11 mouse cellular contexts compared by ENCODE assay signal in genomic region chr6:67128503-67129463, GRCm38 (mm10).
DNase-seq lines count a peak whose midpoint lies in the region; ATAC-seq and TF ChIP-seq lines count a peak whose summit lies in the region.
"Had no signal": no experiment of that assay in that cellular context is flagged by ENCODE, and none has a peak within 500 bp of the region (broad histone marks: within the 10 kb centered on the region; RNA-seq: fewer than 3 reads in every experiment).

No protein-coding gene starts in this region.

- peak; percentile 38 for DNase-seq in kidney, adult 18-20 months
- DNase-seq in 3134 (ENCODE audit: extremely low read depth, insufficient read length, low spot score) (peak; percentile 68), R1 (ENCODE audit: low read depth, low spot score) (peak; percentile 75)
- no peak for DNase-seq in forebrain, embryonic 11.5 days (ENCODE audit: low spot score)
- DNase-seq in midbrain, embryonic 11.5 days (ENCODE audit: low spot score, missing footprints) = no peak

- no peaks in the 10 kb centered on the region for H3K9me3 ChIP-seq in kidney, embryonic 16.5 days (ENCODE audit: low read length)
- no peaks in the 10 kb centered on the region for H3K9me3 ChIP-seq in forebrain, embryonic 11.5 days (ENCODE audit: control insufficient read depth, low read length)
- H3K9me3 ChIP-seq in midbrain, embryonic 11.5 days (ENCODE audit: control insufficient read depth, low read length) = no peaks in the 10 kb centered on the region
- no peaks in the 10 kb centered on the region for H3K9me3 ChIP-seq in intestine, postnatal 0 days (ENCODE audit: control insufficient read depth)
- H3K9me3 ChIP-seq: G1E; intestine, embryonic 15.5 days had no signal

- H3K4me1 ChIP-seq in kidney, embryonic 16.5 days (ENCODE audit: insufficient read depth, low read length) = peaks cover 11% of the 10 kb centered on the region
- H3K4me1 ChIP-seq in forebrain, embryonic 11.5 days (replicated peaks; ENCODE audit: control insufficient read depth, insufficient read depth, low read length) = no peaks in the 10 kb centered on the region
- H3K4me1 ChIP-seq in midbrain, embryonic 11.5 days (ENCODE audit: control insufficient read depth, insufficient read depth, low read length) = no peaks in the 10 kb centered on the region
- H3K4me1 ChIP-seq in intestine, postnatal 0 days (replicated peaks; ENCODE audit: control insufficient read depth, insufficient read depth, low read length) = no peaks in the 10 kb centered on the region; the same call in 1 of the 2 replicates
- H3K4me1 ChIP-seq: intestine, embryonic 15.5 days had no signal

- no peak overlapping the region for H3K9ac ChIP-seq in kidney, embryonic 16.5 days (replicated peaks; ENCODE audit: low read length)
- no peak overlapping the region for H3K9ac ChIP-seq in forebrain, embryonic 11.5 days (ENCODE audit: low read length)
- no peak overlapping the region for H3K9ac ChIP-seq in midbrain, embryonic 11.5 days (ENCODE audit: low read length)
- no peak overlapping the region for H3K9ac ChIP-seq in intestine, postnatal 0 days (ENCODE audit: low read depth, low read length)
- H3K9ac ChIP-seq: intestine, embryonic 15.5 days; limb, embryonic 12.5 days had no signal

- ATAC-seq in kidney, embryonic 16.5 days (ENCODE audit: low FRiP score, low TSS enrichment) = no peak
- ATAC-seq in megakaryocyte, adult 5-6 weeks (ENCODE audit: poor library complexity, severe bottlenecking) = peak; percentile 94
- ATAC-seq in forebrain, embryonic 11.5 days (replicated peaks; ENCODE audit: low FRiP score) = no peak
- no peak for ATAC-seq in midbrain, embryonic 11.5 days (ENCODE audit: low FRiP score)
- no peak for ATAC-seq in intestine, postnatal 0 days
- ATAC-seq: intestine, embryonic 15.5 days had no signal

- no peak overlapping the region for H3K27ac ChIP-seq in kidney, embryonic 16.5 days (ENCODE audit: low read length)
- H3K27ac ChIP-seq in forebrain, embryonic 11.5 days (ENCODE audit: low read depth, low read length) = no peak overlapping the region
- no peak overlapping the region for H3K27ac ChIP-seq in midbrain, embryonic 11.5 days (ENCODE audit: low read depth, low read length)
- no peak overlapping the region for H3K27ac ChIP-seq in intestine, postnatal 0 days (ENCODE audit: low read depth, low read length)
- H3K27ac ChIP-seq: intestine, embryonic 15.5 days; limb, embryonic 12.5 days had no signal

- no peak overlapping the region for H3K4me3 ChIP-seq in kidney, embryonic 16.5 days (ENCODE audit: low read length)
- no peak overlapping the region for H3K4me3 ChIP-seq in forebrain, embryonic 11.5 days (ENCODE audit: low read depth, low read length)
- no peak overlapping the region for H3K4me3 ChIP-seq in midbrain, embryonic 11.5 days (ENCODE audit: low read depth, low read length)
- H3K4me3 ChIP-seq in intestine, postnatal 0 days (ENCODE audit: low read depth, low read length) = no peak overlapping the region
- H3K4me3 ChIP-seq: intestine, embryonic 15.5 days; limb, embryonic 12.5 days had no signal

- no peak for TF ChIP-seq CTCF in intestine, postnatal 0 days (IDR thresholded peaks at IDR 0.05; ENCODE audit: low read depth)

- H3K36me3 ChIP-seq in kidney, embryonic 16.5 days (ENCODE audit: insufficient read depth, low read length) = no peaks in the 10 kb centered on the region
- H3K36me3 ChIP-seq in forebrain, embryonic 11.5 days (ENCODE audit: control insufficient read depth, insufficient read depth, low read length) = no peaks in the 10 kb centered on the region
- no peaks in the 10 kb centered on the region for H3K36me3 ChIP-seq in midbrain, embryonic 11.5 days (ENCODE audit: control insufficient read depth, insufficient read depth, low read length)
- H3K36me3 ChIP-seq in intestine, postnatal 0 days (ENCODE audit: control insufficient read depth, insufficient read depth) = no peaks in the 10 kb centered on the region
- H3K36me3 ChIP-seq: G1E; intestine, embryonic 15.5 days; limb, embryonic 12.5 days had no signal

- no peak overlapping the region for H3K4me2 ChIP-seq in kidney, embryonic 16.5 days (replicated peaks; ENCODE audit: low read depth, low read length)
- H3K4me2 ChIP-seq in forebrain, embryonic 11.5 days (ENCODE audit: low read depth, low read length, severe bottlenecking) = no peak overlapping the region
- no peak overlapping the region for H3K4me2 ChIP-seq in midbrain, embryonic 11.5 days
- no peak overlapping the region for H3K4me2 ChIP-seq in intestine, postnatal 0 days (replicated peaks; ENCODE audit: low read depth)
- H3K4me2 ChIP-seq: intestine, embryonic 15.5 days; limb, embryonic 12.5 days had no signal

- H3K27me3 ChIP-seq in kidney, embryonic 16.5 days (ENCODE audit: insufficient read depth, low read length) = no peaks in the 10 kb centered on the region
- no peaks in the 10 kb centered on the region for H3K27me3 ChIP-seq in forebrain, embryonic 11.5 days (ENCODE audit: control insufficient read depth, insufficient read depth, low read length)
- no peaks in the 10 kb centered on the region for H3K27me3 ChIP-seq in midbrain, embryonic 11.5 days (ENCODE audit: control insufficient read depth, insufficient read depth, low read length)
- H3K27me3 ChIP-seq in intestine, postnatal 0 days (replicated peaks; ENCODE audit: control insufficient read depth, insufficient read depth, low read length) = no peaks in the 10 kb centered on the region
- H3K27me3 ChIP-seq: intestine, embryonic 15.5 days; limb, embryonic 12.5 days had no signal

- WGBS in kidney, embryonic 16.5 days = 55% methylated on average over 16 of the region's 16 CpGs
- 77% methylated on average over 16 of the region's 16 CpGs for WGBS in forebrain, embryonic 11.5 days
- 62% methylated on average over 16 of the region's 16 CpGs for WGBS in midbrain, embryonic 11.5 days
- WGBS in intestine, postnatal 0 days = 54% methylated on average over 16 of the region's 16 CpGs

Comparison
In these comparisons a context has a peak if more than half of its experiments do, and no peak if none do; other contexts are left out.
1. DNase-seq: peak in kidney, adult 18-20 months (single experiment), 3134 (single experiment) and R1 (single experiment); none in forebrain, embryonic 11.5 days (single experiment) and midbrain, embryonic 11.5 days (single experiment).